Mouse (Mus musculus) cortical plate, adult 2 months (tissue): ENCODE results near the gene Ago1.

ENCODE experiments used
- CTCF ChIP-seq: fragments of 200-500 bp; IDR thresholded peaks from 2 replicates; pipeline ENCODE4 v1.5.1; 2011; ENCODE audit warnings: mild to moderate bottlenecking, control low read depth, low read length; ENCODE audit not compliant: insufficient read depth; ENCODE audit errors: extremely low read depth
- POLR2A ChIP-seq: fragments of 200-500 bp; IDR thresholded peaks from 2 replicates; pipeline ENCODE4 v1.6.1; 2011; ENCODE audit warnings: mild to moderate bottlenecking, low read length, control low read depth; ENCODE audit not compliant: insufficient read depth; ENCODE audit errors: extremely low read depth

DNA sequence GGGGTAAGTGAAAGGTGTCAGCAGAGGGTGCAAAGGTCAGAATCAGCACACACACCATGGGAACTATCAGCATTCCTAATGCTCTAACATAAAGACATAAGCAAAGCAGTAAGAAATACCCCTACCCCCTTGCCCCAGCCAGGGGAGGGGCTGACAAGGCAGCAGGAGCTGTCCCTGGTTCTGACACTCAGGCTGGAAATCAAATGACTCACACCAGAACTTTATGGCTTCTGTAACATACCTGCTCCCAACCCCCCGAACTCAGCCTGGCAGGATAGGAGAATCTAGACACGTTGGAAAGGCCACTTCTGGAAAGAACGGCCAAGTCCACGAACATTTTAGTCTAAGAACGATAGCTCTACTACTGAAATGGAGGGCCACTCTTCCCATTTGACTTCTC lies 4.6 kb upstream of the Ago1 start:
- no peak for TF ChIP-seq POLR2A
- no peak for TF ChIP-seq CTCF
